Mouse (Mus musculus) activated CD4-positive, CD25-positive, alpha-beta regulatory T cell, adult 4 months (primary cell): ENCODE data around the gene Phf11d. TPM values are rescaled to one million over a fixed set of nuclear protein-coding genes. Genes with fewer than 3 reads are reported as not detected.
"Not testable (repeated sequence)": the region's sequence is repeated elsewhere in the genome, so short reads cannot be mapped to it uniquely, and the experiment has no call there.

Experiments
- ATAC-seq: one replicate; pipeline ENCODE4 v1.8.0; 2017
- polyA plus RNA-seq, 2 experiments: library from polyadenylated mRNA; unstranded; fragments of 100-300 nt; shearing (Covaris generic); gene quantifications; one replicate each; pipeline ENCODE4 v1.2.1; 2017

Phf11d gene
- 10 to 100 TPM in 1 of 2 experiments, 1 to 10 TPM in 1; 7.8 to 15.2 TPM for polyA plus RNA-seq

GRCm38 (mm10) chr14:59365244-59365644, at the start of gene Phf11d:
Phf11d (minus strand) TSS chr14:59365470.
- ATAC-seq, result no peak

- not testable (repeated sequence) for ATAC-seq
These were observed 49.7 kb upstream of the Phf11d start for GRCm38 (mm10) chr14:59414979-59415378.

GRCm38 (mm10) chr14:59396999-59397398, 31.7 kb upstream of the Phf11d start:
- peak; percentile 97 for ATAC-seq

GRCm38 (mm10) chr14:59395281-59395680, 30.0 kb upstream of the Phf11d start, which contains the start of gene Phf11c:
Phf11c (minus strand) TSS chr14:59395381.
- ATAC-seq, result no peak

GRCm38 (mm10) chr14:59390181-59390580, 24.9 kb upstream of the Phf11d start:
- not testable (repeated sequence) for ATAC-seq

- no peak for ATAC-seq
These were observed 24.3 kb upstream of the Phf11d start for GRCm38 (mm10) chr14:59389532-59389931.

- ATAC-seq, result no peak
These were observed 5.2 kb upstream of the Phf11d start for GRCm38 (mm10) chr14:59370348-59371068.

GRCm38 (mm10) chr14:59366386-59367105, 1.3 kb upstream of the Phf11d start:
- no peak for ATAC-seq

- peak; percentile 96 for ATAC-seq
These were observed 24.1 kb downstream of the Phf11d start, which contains the start of gene Phf11b for GRCm38 (mm10) chr14:59341189-59341588. Phf11b (minus strand) TSS chr14:59341351.

GRCm38 (mm10) chr14:59339541-59339940, 25.7 kb downstream of the Phf11d start:
- ATAC-seq, result no peak

- ATAC-seq, result not testable (repeated sequence)
These were observed 29.2 kb downstream of the Phf11d start for GRCm38 (mm10) chr14:59336056-59336455.

- ATAC-seq, result not testable (repeated sequence)
These were observed 34.8 kb downstream of the Phf11d start for GRCm38 (mm10) chr14:59330499-59330898.

GRCm38 (mm10) chr14:59319970-59320369, 45.3 kb downstream of the Phf11d start:
- ATAC-seq, result not testable (repeated sequence)

- not testable (repeated sequence) for ATAC-seq
These were observed 46.2 kb downstream of the Phf11d start for GRCm38 (mm10) chr14:59319036-59319435.

Other genes starting within 250 kb of the Phf11d start
- not detected for gene 1700129C05Rik, start 222.6 kb downstream of the Phf11d start, polyA plus RNA-seq
- not detected for gene Gm5142, start 186.7 kb downstream of the Phf11d start, polyA plus RNA-seq
- gene Rcbtb1, start 164.3 kb downstream of the Phf11d start, polyA plus RNA-seq, result 10 to 100 TPM; 25.2 to 35.3 TPM
- 10 to 100 TPM; 12.3 to 17.2 TPM for gene Gm6904, start 105.3 kb downstream of the Phf11d start, polyA plus RNA-seq
- 10 to 100 TPM; 40.4 to 56.7 TPM for gene Phf11a, start 67.9 kb downstream of the Phf11d start, polyA plus RNA-seq
- 100 to 1,000 TPM; 188 to 218 TPM for gene Phf11b, start 24.1 kb downstream of the Phf11d start, polyA plus RNA-seq
- 10 to 100 TPM; 23.7 to 27.1 TPM for gene Phf11c, start 29.9 kb upstream of the Phf11d start, polyA plus RNA-seq
- gene Setdb2, start 75.4 kb upstream of the Phf11d start, polyA plus RNA-seq, result 10 to 100 TPM; 18.0 to 21.7 TPM
- 10 to 100 TPM; 70.3 to 84.5 TPM for gene Cab39l, start 75.5 kb upstream of the Phf11d start, polyA plus RNA-seq
- 10 to 100 TPM; 33.9 to 58.8 TPM for gene Cdadc1, start 232.5 kb upstream of the Phf11d start, polyA plus RNA-seq